Mouse (Mus musculus) hindbrain, embryonic 11.5 days (tissue): ENCODE data around the gene Lexm. TPM values are rescaled to one million over a fixed set of nuclear protein-coding genes. Genes with fewer than 3 reads are reported as not detected.

ENCODE experiments used
- ATAC-seq: fragments of 200-750 bp; cut with Nextera tagmentation; 2 replicates; pipeline ENCODE4 v1.8.0; 2017; ENCODE audit warnings: mild to moderate bottlenecking, moderate TSS enrichment, moderate library complexity; ENCODE audit not compliant: low FRiP score
- DNase-seq: peaks from one replicate; pipeline ENCODE4 v3.0.0-alpha.2; 2015; ENCODE audit warnings: low spot score
- H3K27ac ChIP-seq: fragments of 300-500 bp; sonication (generic); 2 replicates; pipeline ENCODE4 v1.5.1; 2014; ENCODE audit warnings: mild to moderate bottlenecking, low read depth, low read length
- H3K27me3 ChIP-seq: fragments of 300-500 bp; sonication (generic); 2 replicates; pipeline ENCODE4 v1.6.1; 2014; ENCODE audit warnings: mild to moderate bottlenecking, low read length, moderate library complexity, mixed read lengths; ENCODE audit not compliant: control insufficient read depth, insufficient read depth
- H3K36me3 ChIP-seq: fragments of 300-500 bp; sonication (generic); 2 replicates; pipeline ENCODE4 v1.6.1; 2014; ENCODE audit warnings: mild to moderate bottlenecking, low read length, moderate library complexity, mixed read lengths; ENCODE audit not compliant: control insufficient read depth, insufficient read depth
- H3K4me1 ChIP-seq: fragments of 300-500 bp; sonication (generic); replicated peaks from 2 replicates; pipeline ENCODE4 v1.6.1; 2014; ENCODE audit warnings: low read length, mixed read lengths; ENCODE audit not compliant: control insufficient read depth, insufficient read depth
- H3K4me2 ChIP-seq: fragments of 300-500 bp; sonication (generic); replicated peaks from 2 replicates; pipeline ENCODE4 v1.6.1; 2014; ENCODE audit warnings: mild to moderate bottlenecking, low read depth, low read length
- H3K4me3 ChIP-seq: fragments of 300-500 bp; sonication (generic); 2 replicates; pipeline ENCODE4 v1.5.1; 2014; ENCODE audit warnings: low read depth, low read length
- H3K9ac ChIP-seq: fragments of 300-500 bp; sonication (generic); 2 replicates; pipeline ENCODE4 v1.6.1; 2014; ENCODE audit warnings: low read depth, low read length
- H3K9me3 ChIP-seq: fragments of 300-500 bp; sonication (generic); 2 replicates; pipeline ENCODE4 v1.6.1; 2016; ENCODE audit warnings: low read length; ENCODE audit not compliant: control insufficient read depth
- WGBS: fragments of 180-500 bp; shearing (Covaris S2); extraction: QIAGEN DNeasy Blood & Tissue Kit; methylation state at CpG from one replicate; pipeline ENCODE4 v1.1.7; 2014; 5-methylcytosine and 5-hydroxymethylcytosine counted together
- polyA plus RNA-seq: library from polyadenylated mRNA; unstranded; fragments of >200 nt; fragmentation: Nextera tagmentation; extraction: Ambion mirVana; gene quantifications from 2 replicates; pipeline ENCODE4 v1.2.1, GENCODE M21; 2014

Gene Lexm
- polyA plus RNA-seq, 1 experiment from 2014 or later, result 0.19 TPM

- H3K4me1 ChIP-seq, result no peaks in the 10 kb centered on the region
- H3K27me3 ChIP-seq, result no peaks in the 10 kb centered on the region
- H3K4me3 ChIP-seq, result no peak overlapping the region
- H3K4me2 ChIP-seq, result no peak overlapping the region
- no peak overlapping the region for H3K9ac ChIP-seq
- 89% methylated on average over 4 of the region's 4 CpGs for WGBS
- H3K36me3 ChIP-seq, result peaks cover 27% of the 10 kb centered on the region
- no peak overlapping the region for H3K27ac ChIP-seq
- DNase-seq, result no peak
- no peaks in the 10 kb centered on the region for H3K9me3 ChIP-seq
- ATAC-seq, result no peak
Observed at GRCm38 (mm10) chr4:106584665-106585064, 32.4 kb downstream of the Lexm start.

- H3K4me2 ChIP-seq, result no peak overlapping the region
- no peaks in the 10 kb centered on the region for H3K4me1 ChIP-seq
- H3K27me3 ChIP-seq, result no peaks in the 10 kb centered on the region
- H3K9ac ChIP-seq, result no peak overlapping the region
- DNase-seq (no peak), ATAC-seq (no peak)
- WGBS, result 91% methylated on average over 12 of the region's 12 CpGs
- no peak overlapping the region for H3K4me3 ChIP-seq
- H3K36me3 ChIP-seq, result peaks cover 30% of the 10 kb centered on the region
- peak overlapping the region; percentile 42; the same call in 1 of the 2 replicates for H3K27ac ChIP-seq
- H3K9me3 ChIP-seq, result no peaks in the 10 kb centered on the region
Observed at GRCm38 (mm10) chr4:106582428-106583153, 34.5 kb downstream of the Lexm start.

- Histone ChIP-seq H3K4me2 (no peak overlapping the region), H3K9me3 (no peaks in the 10 kb centered on the region), H3K4me3 (no peak overlapping the region), H3K27ac (no peak overlapping the region), H3K4me1 (no peaks in the 10 kb centered on the region), H3K27me3 (no peaks in the 10 kb centered on the region), H3K36me3 (peaks cover 27% of the 10 kb centered on the region), H3K9ac (no peak overlapping the region)
- WGBS, result 95% methylated on average over 15 of the region's 15 CpGs
- ATAC-seq (no peak), DNase-seq (no peak)
Observed at GRCm38 (mm10) chr4:106581865-106582204, 35.2 kb downstream of the Lexm start.

GRCm38 (mm10) chr4:106581176-106581864 is 35.7 kb downstream of the Lexm start:
- no peak overlapping the region for H3K4me3 ChIP-seq
- ATAC-seq, result no peak
- no peaks in the 10 kb centered on the region for H3K9me3 ChIP-seq
- DNase-seq, result no peak
- no peaks in the 10 kb centered on the region for H3K27me3 ChIP-seq
- 88% methylated on average over 14 of the region's 14 CpGs for WGBS
- H3K36me3 ChIP-seq, result peaks cover 23% of the 10 kb centered on the region
- H3K4me1 ChIP-seq, result no peaks in the 10 kb centered on the region
- H3K9ac ChIP-seq, result no peak overlapping the region
- H3K27ac ChIP-seq, result no peak overlapping the region
- no peak overlapping the region for H3K4me2 ChIP-seq

GRCm38 (mm10) chr4:106577511-106577910 is 39.5 kb downstream of the Lexm start:
- H3K9ac ChIP-seq, result no peak overlapping the region
- no peak overlapping the region for H3K27ac ChIP-seq
- 81% methylated on average over 7 of the region's 7 CpGs for WGBS
- H3K4me3 ChIP-seq, result no peak overlapping the region
- ATAC-seq (no peak), DNase-seq (no peak)
- peaks cover 19% of the 10 kb centered on the region for H3K36me3 ChIP-seq
- H3K4me2 ChIP-seq, result no peak overlapping the region
- no peaks in the 10 kb centered on the region for H3K9me3 ChIP-seq
- no peaks in the 10 kb centered on the region for H3K4me1 ChIP-seq
- H3K27me3 ChIP-seq, result no peaks in the 10 kb centered on the region

GRCm38 (mm10) chr4:106575022-106575421 is 42.0 kb downstream of the Lexm start:
- no peaks in the 10 kb centered on the region for H3K9me3 ChIP-seq
- H3K4me1 ChIP-seq, result no peaks in the 10 kb centered on the region
- H3K36me3 ChIP-seq, result peaks cover 11% of the 10 kb centered on the region
- no peak for ATAC-seq
- no peak overlapping the region for H3K4me3 ChIP-seq
- H3K4me2 ChIP-seq, result no peak overlapping the region
- no peak for DNase-seq
- no peaks in the 10 kb centered on the region for H3K27me3 ChIP-seq
- 92% methylated on average over 8 of the region's 8 CpGs for WGBS
- no peak overlapping the region for H3K9ac ChIP-seq
- H3K27ac ChIP-seq, result no peak overlapping the region

GRCm38 (mm10) chr4:106571081-106571724 is 45.8 kb downstream of the Lexm start:
- H3K4me3 ChIP-seq, result no peak overlapping the region
- ATAC-seq, result no peak
- no peak overlapping the region for H3K27ac ChIP-seq
- 90% methylated on average over 11 of the region's 11 CpGs for WGBS
- peaks cover 15% of the 10 kb centered on the region for H3K36me3 ChIP-seq
- no peaks in the 10 kb centered on the region for H3K9me3 ChIP-seq
- DNase-seq, result no peak
- no peak overlapping the region for H3K9ac ChIP-seq
- no peaks in the 10 kb centered on the region for H3K4me1 ChIP-seq
- no peaks in the 10 kb centered on the region for H3K27me3 ChIP-seq
- H3K4me2 ChIP-seq, result no peak overlapping the region

- H3K27ac ChIP-seq, result no peak overlapping the region
- DNase-seq (no peak), ATAC-seq (no peak)
- no peaks in the 10 kb centered on the region for H3K27me3 ChIP-seq
- no peaks in the 10 kb centered on the region for H3K4me1 ChIP-seq
- no peak overlapping the region for H3K4me2 ChIP-seq
- H3K9me3 ChIP-seq, result no peaks in the 10 kb centered on the region
- H3K36me3 ChIP-seq, result peaks cover 19% of the 10 kb centered on the region
- no peak overlapping the region for H3K9ac ChIP-seq
- no peak overlapping the region for H3K4me3 ChIP-seq
- 89% methylated on average over 4 of the region's 4 CpGs for WGBS
Observed at GRCm38 (mm10) chr4:106569680-106570079, 47.4 kb downstream of the Lexm start.
